Mouse (Mus musculus) CD4-positive naive resting alpha-beta T cell, adult 57 days (primary cell): ENCODE measurements around the gene Syt6. TPM values are rescaled to one million over a fixed set of nuclear protein-coding genes. Genes with fewer than 3 reads are reported as not detected.

ENCODE experiments used
- total RNA-seq: library from RNA; stranded (reverse); gene quantifications from one replicate; pipeline ENCODE4 v1.2.4, GENCODE M21; 2023

Gene Syt6
- total RNA-seq, result 0.12 TPM

DNA sequence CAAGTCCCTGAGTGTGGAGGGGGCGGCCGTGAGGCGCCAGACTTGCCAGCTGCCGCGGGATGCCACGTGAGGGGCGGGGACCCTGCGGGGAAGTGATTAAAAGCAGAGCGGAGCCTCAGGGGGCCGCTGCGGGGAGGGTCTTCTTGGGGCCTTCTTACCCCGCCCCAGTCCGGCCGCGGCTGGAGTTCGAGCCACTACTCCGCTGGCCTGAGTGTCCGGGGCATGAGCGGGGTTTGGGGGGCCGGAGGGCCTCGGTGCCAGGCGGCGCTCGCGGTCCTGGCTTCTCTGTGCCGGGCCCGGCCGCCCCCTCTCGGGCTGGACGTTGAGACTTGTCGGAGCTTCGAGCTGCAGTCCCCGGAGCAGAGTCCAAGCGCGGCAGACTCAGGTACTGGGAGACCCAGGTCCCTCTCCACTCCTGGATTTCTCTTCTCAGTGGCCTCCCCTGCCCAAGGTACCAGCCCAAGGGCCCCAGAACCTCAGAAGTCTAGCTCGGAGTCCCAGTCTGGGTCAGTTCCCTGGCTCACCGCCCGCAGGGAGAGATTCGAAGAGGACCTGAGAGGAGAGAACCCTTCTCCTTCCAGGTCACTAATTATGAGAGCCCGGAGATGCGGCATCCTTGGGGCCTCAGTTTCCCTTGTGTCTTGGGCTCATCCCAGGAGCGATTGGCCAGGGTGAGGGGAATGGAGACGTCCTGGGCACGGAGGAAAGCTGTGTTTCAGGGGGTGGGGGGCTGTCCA is at the start of gene Syt6:
TSS of gene Syt6 (plus strand) at position 76 of the 737 bp plus-strand sequence.

DNA sequence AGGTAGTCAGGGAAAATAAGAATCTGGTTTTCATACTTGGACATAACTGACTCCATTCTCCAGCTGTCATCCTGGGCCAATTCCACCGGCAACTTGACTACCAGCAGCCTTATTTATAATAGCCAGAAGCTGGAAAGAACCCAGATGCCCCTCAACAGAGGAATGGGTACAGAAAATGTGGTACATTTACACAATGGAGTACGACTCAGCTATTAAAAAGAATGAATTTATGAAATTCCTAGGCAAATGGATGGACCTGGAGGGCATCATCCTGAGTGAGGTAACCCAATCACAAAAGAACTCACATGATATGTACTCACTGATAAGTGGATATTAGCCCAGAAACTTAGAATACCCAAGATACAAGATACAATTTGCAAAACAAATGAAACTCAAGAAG is 70.9 kb downstream of the Syt6 start, which contains the start of gene Atg4a-ps:
TSS of gene Atg4a-ps (minus strand) at position 101 of the 400 bp plus-strand sequence.

Other genes starting within 250 kb of the Syt6 start
- gene Atg4a-ps, start 70.8 kb downstream of the Syt6 start, total RNA-seq, result 2.5 TPM
- gene Olfml3, start 162.8 kb downstream of the Syt6 start, total RNA-seq, result 6.7 TPM
- not detected for gene Gm10964, start 164.1 kb downstream of the Syt6 start, total RNA-seq
- gene Hipk1, start 216.3 kb downstream of the Syt6 start, total RNA-seq, result 221 TPM
- gene Dclre1b, start 234.2 kb downstream of the Syt6 start, total RNA-seq, result 22.1 TPM
- 23.0 TPM for gene Ap4b1, start 234.3 kb downstream of the Syt6 start, total RNA-seq
- gene Gm43064, start 234.3 kb downstream of the Syt6 start, total RNA-seq, result not detected